Mouse (Mus musculus) mesoderm, embryonic 11.5 days (tissue): Measurements from ENCODE around the gene Rec8.

Source experiments
- DNase-seq: peaks from one replicate; pipeline ENCODE4 v3.0.0-alpha.2; 2012; ENCODE audit warnings: low read depth, low spot score

The Rec8 gene

DNA sequence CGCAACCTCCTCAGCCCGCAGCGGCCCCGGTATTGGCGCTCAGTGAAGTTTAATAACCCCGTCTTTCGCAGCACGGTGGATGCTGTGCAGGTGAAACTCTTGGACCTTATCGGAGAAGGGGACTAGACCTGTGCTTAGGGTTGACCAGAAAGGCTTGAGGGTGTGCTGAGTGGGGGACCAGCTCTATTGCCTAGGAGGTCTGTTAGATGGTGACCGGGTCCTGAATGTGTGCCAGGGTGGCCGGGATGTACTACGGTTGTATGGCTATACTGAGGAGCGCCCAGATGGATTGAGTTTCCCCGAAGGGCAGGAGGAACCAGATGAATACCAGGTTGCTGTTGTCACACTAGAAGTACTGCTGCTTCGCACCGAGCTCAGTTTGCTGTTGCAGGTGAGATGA is 25.6 kb upstream of the Rec8 start:
- DNase-seq, result no peak

DNA sequence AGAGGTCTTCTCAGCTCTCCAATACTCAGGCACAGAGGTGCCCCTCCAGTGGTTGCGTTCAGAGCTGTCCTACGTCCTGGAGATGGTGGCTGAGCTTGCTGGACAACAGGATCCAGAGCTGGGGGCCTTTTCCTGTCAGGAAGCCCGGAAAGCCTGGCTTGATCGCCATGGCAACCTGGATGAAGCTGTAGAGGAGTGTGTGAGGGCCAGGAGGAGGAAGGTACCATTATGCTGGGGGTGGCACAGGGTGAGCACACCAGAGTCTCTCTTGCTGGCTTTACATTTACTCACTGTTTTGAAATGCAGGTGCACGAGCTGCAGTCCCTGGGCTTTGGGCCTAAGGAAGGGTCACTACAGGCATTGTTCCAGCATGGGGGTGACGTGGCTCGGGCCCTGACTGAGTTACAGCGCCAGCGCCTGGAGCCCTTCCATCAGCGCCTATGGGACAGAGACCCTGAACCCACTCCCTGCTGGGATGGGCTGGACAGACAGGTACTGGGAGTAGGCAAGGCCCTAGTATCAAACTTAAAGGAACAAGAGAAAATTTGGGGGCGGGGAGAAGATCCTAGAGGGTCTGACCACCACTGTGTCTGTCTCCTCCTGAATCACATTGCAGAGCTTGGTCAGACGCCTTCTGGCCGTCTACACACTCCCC is 21.7 kb upstream of the Rec8 start:
- no peak for DNase-seq

- DNase-seq, result no peak
Measured at GRCm38 (mm10) chr14:55598521-55599390, 19.1 kb upstream of the Rec8 start.

- no peak for DNase-seq
Measured at GRCm38 (mm10) chr14:55603271-55603632, 14.6 kb upstream of the Rec8 start, which contains the start of gene Irf9. Irf9 (plus strand) TSS chr14:55603571.

GRCm38 (mm10) chr14:55603633-55604576 is 13.9 kb upstream of the Rec8 start:
- DNase-seq, result peak; percentile 86

DNA sequence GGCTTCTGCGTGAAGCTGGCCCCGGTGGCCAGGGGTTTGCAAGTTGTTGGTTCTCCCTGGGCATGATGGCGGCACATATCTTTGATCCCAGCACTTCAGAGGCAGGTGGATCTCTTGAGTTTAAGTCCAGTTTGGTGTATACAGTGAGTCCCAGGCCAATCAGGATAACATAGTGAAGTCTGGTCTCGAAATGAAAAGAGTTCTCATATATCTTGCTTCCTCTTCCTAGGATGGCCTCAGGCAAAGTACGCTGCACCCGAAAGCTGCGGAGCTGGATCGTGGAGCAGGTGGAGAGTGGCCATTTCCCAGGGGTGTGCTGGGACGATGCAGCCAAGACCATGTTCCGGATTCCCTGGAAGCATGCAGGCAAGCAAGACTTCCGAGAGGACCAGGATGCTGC is 13.0 kb upstream of the Rec8 start:
- no peak for DNase-seq

DNA sequence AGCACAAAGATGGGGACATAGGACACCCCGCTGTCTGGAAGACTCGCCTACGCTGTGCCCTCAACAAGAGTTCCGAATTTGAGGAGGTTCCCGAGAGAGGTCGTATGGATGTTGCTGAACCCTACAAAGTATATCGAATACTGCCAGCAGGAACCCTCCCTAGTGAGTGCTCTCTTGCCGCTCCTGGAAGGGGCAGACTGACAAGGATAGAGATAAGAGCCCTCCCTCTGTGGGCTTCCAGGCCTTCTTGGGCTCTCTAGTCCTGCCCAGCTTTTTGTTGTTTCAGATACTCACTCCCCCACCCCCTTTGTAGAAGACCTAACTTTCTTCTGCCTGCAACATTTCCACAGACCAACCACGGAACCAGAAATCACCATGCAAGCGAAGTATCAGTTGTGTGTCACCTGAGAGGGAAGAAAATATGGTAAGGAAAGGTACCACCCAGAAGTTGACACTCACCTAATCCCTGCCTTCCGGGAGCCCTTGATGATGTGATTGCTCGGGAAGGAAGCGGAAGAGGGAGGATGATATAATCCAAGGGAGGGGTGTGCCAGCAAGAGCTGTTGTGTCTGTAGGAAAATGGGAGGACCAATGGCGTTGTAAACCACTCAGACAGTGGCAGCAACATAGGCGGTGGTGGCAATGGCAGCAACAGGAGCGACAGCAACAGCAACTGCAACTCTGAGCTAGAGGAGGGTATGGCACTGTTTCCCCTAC is 11.9 kb upstream of the Rec8 start:
- no peak for DNase-seq

GRCm38 (mm10) chr14:55608339-55608738 is 9.5 kb upstream of the Rec8 start:
- DNase-seq, result no peak

DNA sequence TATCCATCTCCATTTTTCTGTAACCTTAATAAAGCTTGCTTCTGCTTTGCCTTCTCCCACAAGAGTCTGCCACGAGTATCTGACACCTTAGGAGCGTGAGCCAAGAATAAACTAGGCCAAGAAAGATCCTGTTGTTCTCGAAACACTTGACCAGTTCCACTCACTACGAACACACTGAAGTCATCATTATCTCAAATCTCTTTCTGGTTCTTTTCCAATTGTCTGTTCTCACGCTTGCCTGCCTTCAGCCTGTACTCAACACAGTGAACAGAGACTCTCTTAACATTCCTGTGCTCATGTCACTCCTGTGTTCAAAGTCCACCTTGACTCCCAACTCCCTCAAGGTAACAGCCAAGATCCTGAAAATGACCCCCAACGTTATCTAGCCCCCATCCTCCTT is 4.5 kb upstream of the Rec8 start:
- DNase-seq, result no peak

DNA sequence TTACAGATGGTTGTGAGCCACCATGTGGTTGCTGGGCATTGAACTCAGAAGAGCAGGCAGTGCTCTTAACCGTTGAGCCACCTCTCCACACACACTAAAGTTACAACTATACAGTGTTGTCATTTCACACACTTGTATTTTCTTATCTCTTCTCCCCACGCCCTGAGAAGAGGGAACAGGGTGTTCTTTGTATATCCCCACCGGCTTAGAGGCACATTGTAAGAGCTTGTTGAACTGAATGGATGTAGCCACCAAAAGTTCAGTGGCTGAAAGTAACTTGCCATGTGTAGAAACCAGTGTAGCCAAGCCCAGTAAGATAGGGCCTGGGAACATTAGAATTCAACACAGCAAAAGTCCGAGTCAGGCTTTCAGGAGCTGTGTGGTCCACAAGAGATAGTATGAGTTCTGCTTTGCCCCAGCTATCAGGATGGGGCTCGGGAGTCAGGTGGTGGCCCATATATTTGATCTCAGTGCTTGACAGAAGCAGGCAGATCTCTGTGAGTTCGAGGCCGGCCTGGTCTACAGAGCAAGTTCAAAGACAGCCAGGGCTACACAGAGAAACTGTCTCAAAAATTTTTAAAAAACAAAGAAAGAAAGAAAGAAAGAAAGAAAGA is 3.2 kb upstream of the Rec8 start:
- no peak for DNase-seq

- DNase-seq, result no peak
Measured at GRCm38 (mm10) chr14:55615876-55616275, 2.0 kb upstream of the Rec8 start.

GRCm38 (mm10) chr14:55616844-55617243 is 993 bp upstream of the Rec8 start:
- no peak for DNase-seq

GRCm38 (mm10) chr14:55618486-55619195 is 804 bp downstream of the Rec8 start:
- DNase-seq, result no peak

DNA sequence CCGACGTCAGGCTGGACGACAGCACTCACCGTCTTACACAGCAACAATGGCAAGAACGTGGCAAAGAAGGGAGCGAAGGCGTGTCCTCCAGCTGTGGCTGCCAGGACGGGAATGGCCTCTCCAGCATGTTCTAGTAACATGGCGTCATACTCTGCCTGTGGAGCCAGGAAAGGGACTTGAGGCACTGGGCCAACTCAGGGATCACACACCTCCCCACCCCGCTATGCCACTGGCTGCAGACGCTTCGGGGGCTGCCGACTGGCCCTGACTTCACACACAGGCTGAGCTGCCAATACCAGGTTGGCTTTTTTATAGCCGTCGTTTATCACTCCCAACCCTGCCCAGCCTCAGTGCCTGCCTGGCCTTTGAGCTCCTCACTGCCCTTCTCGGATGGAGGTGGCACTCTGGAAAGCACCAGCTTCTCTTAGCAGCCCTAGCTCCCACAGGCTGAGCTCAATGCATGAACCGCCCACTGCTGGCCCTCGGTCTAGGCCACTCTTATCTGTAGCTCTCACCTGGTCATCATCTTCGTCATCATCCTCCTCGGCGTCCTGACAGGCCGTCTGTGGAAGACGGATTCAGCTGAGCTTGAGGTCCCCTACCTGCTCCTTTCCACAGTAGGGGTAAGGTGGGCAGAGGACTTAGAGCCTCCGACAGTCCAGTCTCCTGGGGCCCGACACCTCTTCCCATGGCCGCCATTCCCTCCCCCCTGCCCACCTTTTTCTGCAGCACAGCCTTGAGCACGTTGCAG is 10.4 kb downstream of the Rec8 start:
- no peak for DNase-seq

DNA sequence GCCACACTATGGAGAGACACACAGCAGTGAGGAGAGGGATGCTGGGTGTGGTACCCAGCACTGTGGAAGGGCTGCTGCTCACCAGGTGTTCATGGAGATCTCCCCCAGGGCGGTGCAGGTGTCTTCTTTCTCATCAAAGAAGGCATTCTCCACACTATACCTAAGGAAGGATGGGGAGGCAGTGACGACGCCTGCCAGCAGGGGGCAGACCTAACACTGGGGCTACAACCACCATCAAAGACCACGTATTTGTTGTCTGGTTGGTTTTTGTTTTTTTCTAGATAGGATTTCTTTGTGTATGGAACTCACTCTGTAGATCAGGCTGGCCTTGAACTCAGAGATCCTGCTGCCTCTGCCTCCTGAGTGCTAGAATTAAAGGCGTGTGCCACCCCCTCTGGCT is 11.5 kb downstream of the Rec8 start:
- DNase-seq, result peak; percentile 24

GRCm38 (mm10) chr14:55634874-55635522 is 17.2 kb downstream of the Rec8 start:
- DNase-seq, result peak; percentile 25

- peak; percentile 90 for DNase-seq
Measured at GRCm38 (mm10) chr14:55635523-55636007, 17.7 kb downstream of the Rec8 start, which contains the start of gene Ipo4. Ipo4 (minus strand) TSS chr14:55635957.

GRCm38 (mm10) chr14:55637795-55638194 is 20.0 kb downstream of the Rec8 start, which contains the start of gene Gm49378:
Gm49378 (minus strand) TSS chr14:55637895.
- no peak for DNase-seq

DNA sequence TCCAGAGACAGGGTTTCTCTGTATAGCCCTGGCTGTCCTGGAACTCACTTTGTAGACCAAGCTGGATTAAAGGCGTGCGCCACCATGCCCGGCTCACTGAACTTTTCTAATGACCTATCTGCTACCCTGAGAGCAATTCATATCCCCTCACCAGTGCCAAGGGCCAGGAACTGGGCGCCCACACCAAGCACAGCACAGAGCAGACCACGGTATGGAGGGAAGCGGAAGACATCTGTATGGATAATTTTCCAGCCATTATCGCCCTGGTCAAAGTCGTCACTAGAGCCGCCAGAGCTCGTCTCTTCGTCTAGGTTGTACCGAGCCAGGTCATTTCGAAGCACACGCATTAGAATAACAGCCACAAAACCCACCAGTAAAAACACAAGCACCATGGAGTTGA is 23.0 kb downstream of the Rec8 start:
- DNase-seq, result no peak
